Mouse (Mus musculus): ENCODE data around the gene Ppia.

DNA sequence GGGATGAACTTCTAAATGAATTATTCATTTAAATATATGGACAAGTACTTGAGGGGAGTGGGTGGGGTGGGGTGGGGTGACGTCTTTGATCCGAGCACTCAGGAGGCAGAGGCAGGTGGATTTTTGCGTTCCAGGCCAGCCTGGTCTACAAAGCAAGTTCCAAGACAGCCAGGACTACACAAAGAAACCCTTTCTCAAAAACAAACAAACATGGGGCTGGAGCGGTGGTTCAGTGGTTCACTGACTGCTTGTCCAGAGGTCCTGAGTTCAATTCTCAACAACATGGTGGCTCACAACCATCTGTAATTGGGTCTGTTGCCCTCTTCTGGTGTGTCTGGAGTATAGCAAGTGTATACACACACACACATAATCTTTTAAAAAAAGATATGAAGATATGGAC is 30.2 kb downstream of the Ppia start:
- TF ChIP-seq CTCF (IDR thresholded peaks at IDR 0.05; ENCODE audit: control insufficient read depth, insufficient read depth, insufficient replicate concordance, low read depth, low read length): no peak
- TF ChIP-seq POLR2A (IDR thresholded peaks at IDR 0.05; ENCODE audit: control insufficient read depth, low read depth, low read length): no peak

All from testis, adult 2 months (tissue).